Mouse (Mus musculus) left cerebral cortex, adult 9 months (tissue): ENCODE results near the gene Nedd9.
A peak's percentile ranks its signal among the peaks of the same experiment; 100 is the strongest.

Experiments
- DNase-seq, 2 experiments: peaks; one replicate each; pipeline ENCODE4 v3.0.0; 2022; ENCODE audit warnings: low spot score in 2 of 2

Nedd9 gene

GRCm38 (mm10) chr13:41343163-41343886 lies 143.8 kb downstream of the Nedd9 start:
- DNase-seq, result no peak

GRCm38 (mm10) chr13:41341422-41341821 lies 145.7 kb downstream of the Nedd9 start:
- DNase-seq, result no peak

- DNase-seq, result peak in 1 of 2 experiments; percentile 80
Measured at GRCm38 (mm10) chr13:41339653-41340351, 147.4 kb downstream of the Nedd9 start.

GRCm38 (mm10) chr13:41339195-41339594 lies 148.0 kb downstream of the Nedd9 start:
- peak in 1 of 2 experiments; percentile 11 for DNase-seq

GRCm38 (mm10) chr13:41337407-41337806 lies 149.8 kb downstream of the Nedd9 start:
- DNase-seq, result no peak

- no peak for DNase-seq
Measured at GRCm38 (mm10) chr13:41336260-41336659, 150.9 kb downstream of the Nedd9 start.

GRCm38 (mm10) chr13:41335767-41336166 lies 151.4 kb downstream of the Nedd9 start:
- no peak for DNase-seq

GRCm38 (mm10) chr13:41334641-41335000 lies 152.5 kb downstream of the Nedd9 start:
- no peak for DNase-seq

- no peak for DNase-seq
Measured at GRCm38 (mm10) chr13:41333889-41334640, 153.1 kb downstream of the Nedd9 start.

GRCm38 (mm10) chr13:41331671-41332340 lies 155.4 kb downstream of the Nedd9 start:
- DNase-seq, result no peak

GRCm38 (mm10) chr13:41330589-41331345 lies 156.4 kb downstream of the Nedd9 start:
- DNase-seq, result no peak

- DNase-seq, result no peak
Measured at GRCm38 (mm10) chr13:41330051-41330450, 157.1 kb downstream of the Nedd9 start.

- DNase-seq, result no peak
Measured at GRCm38 (mm10) chr13:41328481-41328880, 158.7 kb downstream of the Nedd9 start.

- no peak for DNase-seq
Measured at GRCm38 (mm10) chr13:41327546-41327945, 159.6 kb downstream of the Nedd9 start.

GRCm38 (mm10) chr13:41326134-41326533 lies 161.0 kb downstream of the Nedd9 start:
- no peak for DNase-seq

GRCm38 (mm10) chr13:41325346-41325745 lies 161.8 kb downstream of the Nedd9 start:
- DNase-seq, result no peak

GRCm38 (mm10) chr13:41324631-41325030 lies 162.5 kb downstream of the Nedd9 start:
- no peak for DNase-seq

- DNase-seq, result no peak
Measured at GRCm38 (mm10) chr13:41321433-41321832, 165.7 kb downstream of the Nedd9 start.

- DNase-seq, result no peak
Measured at GRCm38 (mm10) chr13:41320749-41321148, 166.4 kb downstream of the Nedd9 start.

- peak in 1 of 2 experiments; percentile 82 for DNase-seq
Measured at GRCm38 (mm10) chr13:41302716-41303115, 184.4 kb downstream of the Nedd9 start.

GRCm38 (mm10) chr13:41300037-41300436 lies 187.1 kb downstream of the Nedd9 start:
- DNase-seq, result no peak
